Mouse (Mus musculus) layer of hippocampus, adult 2 months (tissue): ENCODE data around the gene Trabd2b. TPM values are rescaled to one million over a fixed set of nuclear protein-coding genes. Genes with fewer than 3 reads are reported as not detected.

ENCODE experiments used
- DNase-seq, 2 experiments: peaks; one replicate each; pipeline ENCODE4 v3.0.0; 2022; ENCODE audit warnings: low spot score in 2 of 2
- H3K27ac ChIP-seq: fragments of 200-600 bp; 2 replicates; pipeline ENCODE4 v1.8.1; 2022
- H3K4me3 ChIP-seq: fragments of 200-600 bp; 2 replicates; pipeline ENCODE4 v1.8.1; 2022; ENCODE audit warnings: mild to moderate bottlenecking
- CTCF ChIP-seq: fragments of 200-600 bp; conservative IDR thresholded peaks from 2 replicates; pipeline ENCODE4 v1.8.1; 2022; ENCODE audit warnings: antibody characterized with exemption, mild to moderate bottlenecking, moderate library complexity
- total RNA-seq, 2 experiments: library from RNA; stranded (reverse); gene quantifications; 2 replicates each; pipeline ENCODE4 v1.2.3; 2021

Trabd2b gene
- total RNA-seq, 2 experiments from 2014 or later: 1.5 to 1.6 TPM

DNA sequence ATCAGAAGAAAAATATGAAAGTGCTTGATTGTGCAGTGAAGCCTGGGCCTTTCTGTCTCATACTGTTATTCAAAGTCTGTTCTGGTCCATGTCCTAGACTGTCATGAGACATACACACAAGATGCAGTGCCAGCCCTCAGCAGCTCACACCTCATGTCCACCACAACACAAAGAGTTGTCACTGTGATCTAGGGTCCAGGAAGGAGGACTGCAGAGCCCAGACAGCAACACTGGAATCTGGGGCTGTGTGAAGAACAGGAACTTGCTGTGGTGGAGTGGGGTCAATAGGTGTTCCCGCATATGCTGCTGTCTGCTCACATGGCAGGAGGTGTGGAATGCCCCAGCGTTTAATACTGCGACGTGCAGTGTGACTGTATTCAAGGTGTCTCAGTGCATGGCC, 112.8 kb downstream of the Trabd2b start:
- no peak for DNase-seq
- no peak overlapping the region for H3K4me3 ChIP-seq
- no peak overlapping the region for H3K27ac ChIP-seq
- TF ChIP-seq CTCF: no peak

- Histone ChIP-seq H3K4me3 (no peak overlapping the region), H3K27ac (no peak overlapping the region)
- DNase-seq: no peak
- no peak for TF ChIP-seq CTCF
Observed at GRCm38 (mm10) chr4:114519966-114520365, 113.4 kb downstream of the Trabd2b start.

DNA sequence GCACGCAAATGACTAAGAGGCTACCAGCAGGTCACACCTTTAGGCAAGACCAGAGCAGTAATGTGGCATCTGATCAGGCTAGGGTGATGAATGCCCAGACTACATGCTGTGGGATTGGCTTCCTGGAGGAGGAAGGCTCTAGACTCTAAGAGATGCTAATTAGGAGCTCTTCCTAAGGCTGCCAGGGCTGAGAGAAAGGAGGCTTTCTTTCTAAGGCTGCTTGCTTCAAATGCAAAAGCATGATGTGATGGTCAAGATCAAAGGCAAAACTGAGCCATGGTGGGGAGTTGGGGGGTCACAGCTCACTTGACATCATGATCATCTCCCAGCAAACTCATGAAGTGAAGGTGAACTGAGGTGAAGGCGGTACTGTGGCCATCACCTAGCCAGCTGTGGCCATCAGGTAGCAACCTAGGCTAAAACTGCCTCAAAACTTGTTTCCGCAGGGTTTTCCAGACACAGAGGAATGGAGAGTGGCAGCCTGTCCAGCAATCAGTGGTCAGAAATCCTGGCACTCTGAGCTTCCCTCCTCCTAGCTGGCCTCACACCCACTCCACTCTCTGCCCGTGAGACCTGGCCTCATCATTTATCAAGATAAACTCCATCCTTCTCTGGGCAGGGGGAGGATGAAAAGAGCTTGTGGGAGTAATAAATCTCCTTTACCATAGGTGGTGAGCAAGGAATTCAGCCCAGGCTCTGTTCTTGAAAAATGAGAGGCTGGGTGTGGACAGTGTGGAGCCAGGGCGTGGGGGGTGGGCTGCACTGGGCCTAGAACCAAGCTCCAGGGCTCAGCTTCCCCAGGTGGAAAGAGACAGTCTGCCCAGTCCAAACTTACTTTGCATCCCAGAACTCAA, 117.0 kb downstream of the Trabd2b start:
- no peak overlapping the region for H3K27ac ChIP-seq
- DNase-seq: no peak
- no peak for TF ChIP-seq CTCF
- no peak overlapping the region for H3K4me3 ChIP-seq

DNA sequence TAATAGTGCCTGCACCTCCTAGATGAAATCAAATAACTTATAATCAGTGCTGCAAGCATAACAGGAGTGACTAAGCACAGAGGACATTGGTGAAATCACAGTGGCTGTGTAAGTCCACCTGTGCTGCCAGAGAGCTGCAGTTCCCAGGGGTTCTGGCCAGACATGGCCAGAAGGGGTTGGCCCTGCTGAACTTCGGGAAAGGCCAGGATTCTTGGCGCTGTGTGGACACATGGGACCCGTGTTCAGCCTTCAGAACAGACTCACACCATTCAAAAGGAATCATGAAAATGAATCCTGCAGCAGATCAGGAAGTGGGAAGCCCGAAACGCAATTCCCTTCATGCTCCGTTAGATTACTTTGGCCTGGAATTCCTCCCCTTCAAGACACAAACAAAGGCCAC, 125.1 kb downstream of the Trabd2b start:
- Histone ChIP-seq H3K4me3 (no peak overlapping the region), H3K27ac (no peak overlapping the region)
- no peak for DNase-seq
- no peak for TF ChIP-seq CTCF

DNA sequence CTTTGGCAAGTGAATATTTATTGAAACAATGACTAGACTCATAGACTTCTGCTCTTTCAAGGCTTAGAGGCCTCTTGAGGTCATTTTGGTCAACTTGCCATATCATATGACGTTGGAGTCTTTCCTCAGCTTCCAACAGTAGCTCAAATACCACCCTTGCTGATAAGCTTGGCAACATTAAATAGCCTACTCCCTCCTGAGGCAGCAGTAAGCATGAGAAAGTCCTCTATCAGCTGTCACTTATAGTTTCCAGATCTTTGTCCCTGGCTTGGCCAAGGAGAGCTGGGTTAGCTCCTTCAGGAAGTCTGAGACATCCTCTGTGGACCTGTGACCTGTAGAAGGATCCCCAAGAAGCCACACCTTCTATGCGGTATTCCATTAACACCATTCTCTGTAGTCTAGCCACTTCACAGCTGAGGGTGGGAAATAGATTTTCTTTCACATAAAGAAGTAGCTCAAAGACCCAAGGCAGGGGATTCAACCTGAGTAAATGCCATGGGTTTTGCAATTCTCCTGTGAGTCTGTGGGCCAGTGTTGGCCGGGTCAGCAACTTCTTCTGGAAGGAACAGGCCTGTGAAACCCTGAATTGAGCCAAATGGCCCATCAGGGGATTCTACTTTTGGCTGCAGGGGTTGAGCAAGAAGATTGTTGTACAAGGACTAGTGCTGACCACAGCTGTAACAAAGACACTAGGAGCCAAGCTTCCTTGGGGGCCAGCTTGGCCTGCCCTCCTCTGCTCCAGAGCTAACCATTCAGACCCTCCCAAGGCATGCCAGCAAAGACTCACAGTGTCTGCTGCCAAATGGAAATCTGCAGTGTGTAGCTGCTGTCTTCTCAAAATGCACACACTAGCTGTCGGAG, 127.6 kb downstream of the Trabd2b start:
- Histone ChIP-seq H3K4me3 (no peak overlapping the region), H3K27ac (no peak overlapping the region)
- no peak for TF ChIP-seq CTCF
- no peak for DNase-seq

DNA sequence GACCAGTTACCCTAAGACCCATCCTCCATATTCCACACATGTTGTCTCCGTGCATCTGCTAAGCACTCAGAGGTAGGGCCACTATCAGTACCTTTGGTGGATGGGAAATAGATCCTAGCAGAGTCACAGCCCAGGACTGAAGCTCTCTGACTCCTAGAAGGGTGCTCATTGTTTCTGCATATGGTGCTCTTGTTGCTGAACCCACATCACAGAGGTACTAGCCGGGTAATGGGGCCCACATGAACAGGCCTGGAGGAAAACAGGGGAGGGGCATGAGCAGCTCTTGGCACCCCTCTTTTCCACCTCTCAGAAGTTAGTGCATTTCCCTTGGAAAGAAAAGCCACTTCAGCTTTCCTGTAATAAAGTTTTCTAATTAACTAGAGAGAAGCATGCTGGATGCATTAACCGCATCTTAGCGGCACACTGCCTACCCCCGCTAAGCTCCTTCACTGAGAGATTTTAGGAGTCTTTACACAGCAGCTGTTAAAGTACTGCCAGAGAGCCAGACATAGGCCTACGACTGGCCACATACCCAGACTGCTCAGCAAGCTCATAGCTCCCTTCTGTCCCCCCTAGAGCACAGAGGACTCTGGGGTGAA, 131.0 kb downstream of the Trabd2b start:
- no peak for TF ChIP-seq CTCF
- Histone ChIP-seq H3K27ac (no peak overlapping the region), H3K4me3 (no peak overlapping the region)
- DNase-seq: no peak

DNA sequence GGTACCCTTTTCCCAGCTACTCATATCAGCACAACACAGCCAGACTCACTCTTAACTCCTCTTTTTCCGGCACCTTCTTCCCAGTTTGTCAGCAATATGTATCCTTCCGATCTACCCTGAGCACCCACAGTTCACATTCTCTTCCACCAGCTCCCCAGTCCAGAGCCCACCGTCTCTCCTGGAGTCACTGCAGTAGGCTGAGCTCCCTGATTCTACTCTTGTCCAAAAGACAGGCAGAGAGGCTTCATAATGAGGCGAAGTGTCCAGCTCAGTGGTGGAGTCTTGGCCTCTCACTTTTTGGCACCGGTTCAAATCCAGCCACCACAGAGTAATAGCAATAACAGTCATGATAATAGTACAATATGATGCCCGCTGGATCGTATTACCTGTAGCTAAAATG, 133.5 kb downstream of the Trabd2b start:
- no peak overlapping the region for H3K4me3 ChIP-seq
- no peak for DNase-seq
- no peak overlapping the region for H3K27ac ChIP-seq
- TF ChIP-seq CTCF: no peak

GRCm38 (mm10) chr4:114541221-114541620, 134.7 kb downstream of the Trabd2b start:
- DNase-seq: no peak
- no peak for TF ChIP-seq CTCF
- no peak overlapping the region for H3K4me3 ChIP-seq
- H3K27ac ChIP-seq: no peak overlapping the region

- no peak for TF ChIP-seq CTCF
Observed at GRCm38 (mm10) chr4:114542136-114542535, 135.6 kb downstream of the Trabd2b start.

GRCm38 (mm10) chr4:114545481-114546200, 139.1 kb downstream of the Trabd2b start:
- no peak for TF ChIP-seq CTCF
- DNase-seq: no peak
- no peak overlapping the region for H3K27ac ChIP-seq
- no peak overlapping the region for H3K4me3 ChIP-seq

More at GRCm38 (mm10) chr4:114542136-114542535, 135.6 kb downstream of the Trabd2b start:
- no peak overlapping the region for H3K4me3 ChIP-seq
- DNase-seq: no peak
- H3K27ac ChIP-seq: no peak overlapping the region

DNA sequence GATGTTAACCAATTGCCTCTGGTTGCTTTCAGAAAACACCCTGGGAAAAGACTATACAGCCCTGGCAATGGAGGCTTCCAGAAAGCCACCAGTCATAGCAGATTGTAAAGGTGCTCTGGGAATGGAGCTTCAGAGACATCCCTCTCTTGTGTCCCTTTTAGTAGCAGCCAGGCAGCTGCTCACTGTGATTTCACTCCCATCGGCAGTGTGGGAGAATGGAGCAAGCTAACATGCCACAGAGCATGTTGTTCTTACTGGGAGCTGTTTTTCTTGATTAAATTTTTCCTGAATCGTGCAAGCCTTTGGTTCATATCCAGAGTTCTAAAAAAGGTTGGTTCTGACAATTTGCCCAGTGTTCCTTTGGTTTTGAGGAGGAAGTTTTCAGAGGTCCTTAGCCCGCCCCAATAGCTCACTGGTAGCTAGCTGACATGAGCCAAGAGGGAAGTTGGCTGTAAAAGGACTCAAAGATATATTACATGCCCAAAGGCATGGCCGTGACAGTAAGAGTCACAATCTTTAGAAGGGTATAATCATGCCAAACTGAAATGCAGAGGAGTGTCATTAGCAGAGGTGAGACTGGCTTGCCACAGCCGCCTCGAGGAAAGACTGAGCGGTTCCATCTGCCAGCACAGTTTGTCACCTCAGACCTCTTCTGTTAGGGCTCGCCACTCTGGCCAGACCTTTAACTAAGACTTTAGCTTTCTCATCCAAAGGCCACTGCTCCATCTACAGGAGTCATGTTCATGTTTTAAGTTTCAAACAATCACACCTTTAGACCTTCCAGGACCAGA, 141.3 kb downstream of the Trabd2b start:
- no peak overlapping the region for H3K4me3 ChIP-seq
- DNase-seq: peak; percentile 12 to 14
- no peak for TF ChIP-seq CTCF
- peak overlapping the region; percentile 69 for H3K27ac ChIP-seq

DNA sequence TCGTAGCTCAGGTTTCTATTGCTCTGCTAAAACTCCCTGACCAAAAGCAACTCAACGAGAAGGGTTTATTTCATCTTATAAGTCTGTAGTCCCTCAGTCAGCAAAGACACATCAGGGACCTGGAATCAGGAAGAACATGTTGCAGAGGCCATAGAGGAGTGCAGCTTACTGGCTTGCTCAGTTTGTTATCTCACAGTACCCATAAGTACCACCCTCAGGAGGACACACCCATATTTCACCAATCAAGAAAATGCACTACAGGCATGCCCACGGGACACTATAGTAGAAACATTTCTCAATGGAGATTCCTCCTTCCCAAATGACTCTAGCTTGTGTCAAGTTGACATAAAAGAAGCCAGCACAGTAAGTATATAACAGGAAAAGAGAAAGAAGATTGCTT, 143.0 kb downstream of the Trabd2b start:
- no peak overlapping the region for H3K4me3 ChIP-seq
- no peak overlapping the region for H3K27ac ChIP-seq
- no peak for DNase-seq
- TF ChIP-seq CTCF: no peak
